Mouse (Mus musculus) CH12.LX (cell line): ENCODE measurements around the gene Pitx3. TPM values are rescaled to one million over a fixed set of nuclear protein-coding genes. Genes with fewer than 3 reads are reported as not detected.

Source experiments
- DNase-seq: peaks from one replicate; pipeline ENCODE4 v3.0.0-alpha.2; 2013; ENCODE audit errors: extremely low read depth
- H3K27ac ChIP-seq: 2 replicates; pipeline ENCODE4 v1.5.1; 2012; ENCODE audit warnings: low read depth, mild to moderate bottlenecking, control low read depth, moderate library complexity; ENCODE audit not compliant: insufficient read depth
- H3K27me3 ChIP-seq: replicated peaks from 2 replicates; pipeline ENCODE3; 2012; ENCODE audit warnings: inconsistent platforms
- H3K36me3 ChIP-seq, 2 experiments: replicated peaks in 1 of 2; 2 replicates each; pipeline versions ENCODE3 to v1.6.1; 2012; ENCODE audit warnings: inconsistent platforms in 1 of 2, low read length in 1 of 2, mild to moderate bottlenecking in 1 of 2, mixed read lengths in 1 of 2, moderate library complexity in 1 of 2; ENCODE audit not compliant: control insufficient read depth in 1 of 2, insufficient read depth in 1 of 2
- H3K4me1 ChIP-seq, 2 experiments: 2 replicates each; pipeline ENCODE4 v1.6.1; 2012; ENCODE audit warnings: inconsistent platforms in 1 of 2, moderate library complexity in 1 of 2; ENCODE audit not compliant: insufficient read depth in 2 of 2, control insufficient read depth in 1 of 2
- H3K4me2 ChIP-seq: 2 replicates; pipeline ENCODE4 v1.6.1; 2012; ENCODE audit warnings: low read depth, mild to moderate bottlenecking, control low read depth; ENCODE audit not compliant: poor library complexity, insufficient read depth, severe bottlenecking
- H3K4me3 ChIP-seq, 3 experiments: fragments of 150-350 bp in 1 of 3; sonication (generic) in 1 of 3; replicated peaks in 1 of 3; 2 replicates each; pipeline versions ENCODE3 to v1.5.1; 2011 to 2012; ENCODE audit warnings: low read depth in 2 of 3, low read length in 2 of 3, mild to moderate bottlenecking in 2 of 3, moderate library complexity in 2 of 3, control low read depth in 1 of 3, improper control_type of control experiment in 1 of 3, inconsistent platforms in 1 of 3, mixed read lengths in 1 of 3; ENCODE audit not compliant: poor library complexity in 1 of 3
- H3K79me2 ChIP-seq: replicated peaks from 2 replicates; pipeline ENCODE4 v1.6.1; 2012; ENCODE audit warnings: mild to moderate bottlenecking, moderate library complexity; ENCODE audit not compliant: control insufficient read depth, poor library complexity, insufficient read depth, severe bottlenecking; ENCODE audit errors: extremely low read depth
- H3K9ac ChIP-seq: 2 replicates; pipeline ENCODE4 v1.6.1; 2012; ENCODE audit warnings: low read depth, mild to moderate bottlenecking, control low read depth, moderate library complexity; ENCODE audit not compliant: insufficient read depth
- H3K9me3 ChIP-seq: replicated peaks from 2 replicates; pipeline ENCODE3; 2012; ENCODE audit warnings: low read length, inconsistent platforms, mixed read lengths
- BHLHE40 ChIP-seq: IDR thresholded peaks from 2 replicates; pipeline ENCODE4 v1.6.1; 2011; ENCODE audit warnings: mild to moderate bottlenecking, low read depth, low read length, improper control_type of control experiment
- CHD1 ChIP-seq: IDR thresholded peaks from 2 replicates; pipeline ENCODE4 v1.6.1; 2012; ENCODE audit warnings: low read depth, low read length, improper control_type of control experiment, inconsistent platforms
- ELF1 ChIP-seq: IDR thresholded peaks from 2 replicates; pipeline ENCODE4 v1.6.1; 2014; ENCODE audit warnings: low read depth, mild to moderate bottlenecking, inconsistent platforms, low read length, improper control_type of control experiment
- EP300 ChIP-seq: IDR thresholded peaks from 2 replicates; pipeline ENCODE4 v1.6.1; 2011; ENCODE audit warnings: low read length, improper control_type of control experiment
- GABPA ChIP-seq: IDR thresholded peaks from 2 replicates; pipeline ENCODE4 v1.6.1; 2012; ENCODE audit warnings: low read depth, low read length, improper control_type of control experiment, inconsistent platforms; ENCODE audit not compliant: insufficient replicate concordance
- KAT2A ChIP-seq: IDR thresholded peaks from 2 replicates; pipeline ENCODE4 v1.6.1; 2012; ENCODE audit warnings: low read length, improper control_type of control experiment, inconsistent platforms; ENCODE audit not compliant: insufficient replicate concordance
- NELFE ChIP-seq: IDR thresholded peaks from 2 replicates; pipeline ENCODE4 v1.6.1; 2011; ENCODE audit warnings: low read depth, low read length, improper control_type of control experiment
- RCOR1 ChIP-seq: conservative IDR thresholded peaks from 2 replicates; pipeline ENCODE4 v1.6.1; 2012; ENCODE audit warnings: low read depth, mild to moderate bottlenecking, inconsistent platforms, low read length, improper control_type of control experiment
- ZC3H11A ChIP-seq: IDR thresholded peaks from 2 replicates; pipeline ENCODE4 v1.6.1; 2012; ENCODE audit warnings: low read depth, mild to moderate bottlenecking, inconsistent platforms, low read length, improper control_type of control experiment
- ZMIZ1 ChIP-seq: IDR thresholded peaks from 2 replicates; pipeline ENCODE4 v1.6.1; 2012; ENCODE audit warnings: low read depth, mild to moderate bottlenecking, inconsistent platforms, low read length, improper control_type of control experiment
- dilution Hi-C: fragments of 300-500 bp; cut with MboI; formaldehyde crosslinking; loops from 2 replicates; pipeline ENCODE4 v1.14.3; 2020; ENCODE audit warnings: low sequenced_read_pairs; ENCODE audit not compliant: extremely low pct_unique_long_range_greater_than_20kb, extremely low pct_ligation_motif_present
- in situ Hi-C: fragments of 300-500 bp; cut with MboI; formaldehyde crosslinking; loops from 3 replicates; pipeline ENCODE4 v1.14.3; 2019; ENCODE audit warnings: low sequenced_read_pairs, low pct_ligation_motif_present, low pct_unique_long_range_greater_than_20kb, mixed read lengths
- polyA plus RNA-seq: library from polyadenylated mRNA; unstranded; fragments of >175 nt; gene quantifications from 2 replicates; pipeline ENCODE4 v1.2.1, GENCODE M21; 2012; ENCODE audit warnings: low read depth; ENCODE audit not compliant: insufficient read length
- total RNA-seq, 2 experiments: library from RNA; depleted of rRNA; stranded (reverse); fragments of 300-350 nt in 1 of 2; fragments of >200 nt in 1 of 2; gene quantifications; 2 replicates each; pipeline ENCODE4 v1.2.3; 2012 to 2014

The Pitx3 gene
- total and polyA plus RNA-seq, 3 experiments: not detected

GRCm38 (mm10) chr19:46095291-46095690 is 52.8 kb downstream of the Pitx3 start:
- no peak for TF ChIP-seq ZMIZ1
- TF ChIP-seq NELFE: no peak
- TF ChIP-seq ZC3H11A: no peak
- no peak for TF ChIP-seq RCOR1
- no peak for TF ChIP-seq CHD1
- TF ChIP-seq BHLHE40: no peak
- TF ChIP-seq KAT2A: no peak
- TF ChIP-seq EP300: no peak
- TF ChIP-seq GABPA: no peak
- dilution Hi-C loops: no loop called here

DNA sequence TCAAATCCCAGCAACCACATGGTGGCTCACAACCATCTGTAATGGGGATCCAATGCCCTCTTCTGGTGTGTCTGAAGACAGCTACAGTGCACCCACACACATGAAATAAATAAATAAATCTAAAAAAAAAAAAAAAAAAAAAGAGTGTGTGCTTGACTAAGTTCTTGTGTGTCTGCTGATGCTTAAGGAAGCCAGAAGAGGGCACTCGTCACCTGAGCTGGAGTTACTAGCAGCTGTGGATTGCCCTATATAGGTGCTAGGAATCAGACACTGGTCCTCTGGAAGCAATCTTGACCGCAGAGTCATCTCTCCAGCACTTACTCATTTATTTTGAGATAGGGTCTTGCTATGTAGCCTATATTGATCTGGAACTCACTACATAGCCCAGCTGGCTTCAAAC is 54.0 kb downstream of the Pitx3 start:
- no peaks in the 10 kb centered on the region for H3K79me2 ChIP-seq
- H3K36me3 ChIP-seq: no peaks in the 10 kb centered on the region
- peaks cover 2% of the 10 kb centered on the region for H3K27me3 ChIP-seq
- no peaks in the 10 kb centered on the region for H3K4me1 ChIP-seq
- no peak for TF ChIP-seq ELF1
- TF ChIP-seq, all 38 proteins: peak for 0
- peaks cover 5% of the 10 kb centered on the region for H3K9me3 ChIP-seq
- DNase-seq: no peak
- no peak overlapping the region for H3K4me3 ChIP-seq
- dilution Hi-C loops (no loop called here), in situ Hi-C loops (no loop called here)
- H3K4me2 ChIP-seq: no peak overlapping the region
- H3K9ac ChIP-seq: no peak overlapping the region
- no peak overlapping the region for H3K27ac ChIP-seq

More at GRCm38 (mm10) chr19:46095291-46095690, 52.8 kb downstream of the Pitx3 start:
- Histone ChIP-seq H3K4me3 (no peak overlapping the region), H3K4me1 (no peaks in the 10 kb centered on the region), H3K36me3 (no peaks in the 10 kb centered on the region), H3K9me3 (peaks cover 5% of the 10 kb centered on the region), H3K27ac (no peak overlapping the region), H3K79me2 (no peaks in the 10 kb centered on the region), H3K27me3 (peaks cover 4% of the 10 kb centered on the region), H3K9ac (no peak overlapping the region), H3K4me2 (no peak overlapping the region)
- in situ Hi-C loops: no loop called here
- DNase-seq: no peak

GRCm38 (mm10) chr19:46091641-46092040 is 56.5 kb downstream of the Pitx3 start:
- Histone ChIP-seq H3K79me2 (no peaks in the 10 kb centered on the region), H3K4me2 (no peak overlapping the region), H3K9me3 (peaks cover 5% of the 10 kb centered on the region), H3K4me3 (no peak overlapping the region), H3K27ac (no peak overlapping the region), H3K9ac (no peak overlapping the region), H3K27me3 (no peaks in the 10 kb centered on the region), H3K4me1 (no peaks in the 10 kb centered on the region), H3K36me3 (peaks cover 0 to 2% of the 10 kb centered on the region in 2 experiments)
- DNase-seq: no peak
- TF ChIP-seq ZMIZ1: no peak
- dilution Hi-C loops: no loop called here
- in situ Hi-C loops: no loop called here
